Mouse (Mus musculus): ENCODE results near the gene Ppp1r15b. TPM values are rescaled to one million over a fixed set of nuclear protein-coding genes. Genes with fewer than 3 reads are reported as not detected.

Ppp1r15b gene
- polyA plus RNA-seq, 1 experiment from 2014 or later, result 45.7 TPM

- WGBS, result 0% methylated on average over 11 of the region's 11 CpGs
- Histone ChIP-seq H3K27me3 (ENCODE audit: insufficient read depth, low read length) (no peaks in the 10 kb centered on the region), H3K4me2 (replicated peaks; ENCODE audit: low read depth, low read length) (peak overlapping the region; percentile 90), H3K4me1 (ENCODE audit: insufficient read depth, low read length) (peaks cover 33% of the 10 kb centered on the region), H3K9ac (replicated peaks; ENCODE audit: low read length) (peak overlapping the region; percentile 99), H3K36me3 (ENCODE audit: insufficient read depth, low read length) (peaks cover 8% of the 10 kb centered on the region), H3K4me3 (ENCODE audit: low read length) (peak overlapping the region; percentile 87), H3K9me3 (ENCODE audit: low read length) (no peaks in the 10 kb centered on the region), H3K27ac (ENCODE audit: low read length) (peak overlapping the region; percentile 99)
- no peak for ATAC-seq (ENCODE audit: low FRiP score, low TSS enrichment)
Observed at GRCm38 (mm10) chr1:133131936-133132335, 993 bp downstream of the Ppp1r15b start.

GRCm38 (mm10) chr1:133132388-133133326 is 1.7 kb downstream of the Ppp1r15b start:
- no peak for ATAC-seq (ENCODE audit: low FRiP score, low TSS enrichment)
- 5% methylated on average over 26 of the region's 26 CpGs for WGBS

GRCm38 (mm10) chr1:133133425-133133824 is 2.5 kb downstream of the Ppp1r15b start:
- Histone ChIP-seq H3K36me3 (ENCODE audit: insufficient read depth, low read length) (peaks cover 21% of the 10 kb centered on the region), H3K9ac (replicated peaks; ENCODE audit: low read length) (peak overlapping the region; percentile 99), H3K27ac (ENCODE audit: low read length) (no peak overlapping the region), H3K4me1 (ENCODE audit: insufficient read depth, low read length) (peaks cover 33% of the 10 kb centered on the region), H3K4me2 (replicated peaks; ENCODE audit: low read depth, low read length) (peak overlapping the region; percentile 90), H3K9me3 (ENCODE audit: low read length) (no peaks in the 10 kb centered on the region), H3K4me3 (ENCODE audit: low read length) (peak overlapping the region; percentile 87), H3K27me3 (ENCODE audit: insufficient read depth, low read length) (no peaks in the 10 kb centered on the region)
- ATAC-seq (ENCODE audit: low FRiP score, low TSS enrichment), result no peak
- 0% methylated on average over 2 of the region's 2 CpGs for WGBS

More at GRCm38 (mm10) chr1:133132388-133133326, 1.7 kb downstream of the Ppp1r15b start:
- Histone ChIP-seq H3K4me3 (ENCODE audit: low read length) (peak overlapping the region; percentile 87), H3K36me3 (ENCODE audit: insufficient read depth, low read length) (peaks cover 13% of the 10 kb centered on the region), H3K27me3 (ENCODE audit: insufficient read depth, low read length) (no peaks in the 10 kb centered on the region), H3K27ac (ENCODE audit: low read length) (peak overlapping the region; percentile 99), H3K4me2 (replicated peaks; ENCODE audit: low read depth, low read length) (peak overlapping the region; percentile 90), H3K4me1 (ENCODE audit: insufficient read depth, low read length) (peaks cover 33% of the 10 kb centered on the region), H3K9me3 (ENCODE audit: low read length) (no peaks in the 10 kb centered on the region), H3K9ac (replicated peaks; ENCODE audit: low read length) (peak overlapping the region; percentile 99)

GRCm38 (mm10) chr1:133134071-133134470 is 3.1 kb downstream of the Ppp1r15b start:
- H3K4me2 ChIP-seq (replicated peaks; ENCODE audit: low read depth, low read length), result peak overlapping the region; percentile 90
- peaks cover 33% of the 10 kb centered on the region for H3K4me1 ChIP-seq (ENCODE audit: insufficient read depth, low read length)
- ATAC-seq (ENCODE audit: low FRiP score, low TSS enrichment), result no peak
- peak overlapping the region; percentile 99 for H3K9ac ChIP-seq (replicated peaks; ENCODE audit: low read length)
- H3K4me3 ChIP-seq (ENCODE audit: low read length), result peak overlapping the region; percentile 87
- no peaks in the 10 kb centered on the region for H3K9me3 ChIP-seq (ENCODE audit: low read length)
- no peaks in the 10 kb centered on the region for H3K27me3 ChIP-seq (ENCODE audit: insufficient read depth, low read length)
- 5% methylated on average over 4 of the region's 4 CpGs for WGBS
- H3K36me3 ChIP-seq (ENCODE audit: insufficient read depth, low read length), result peaks cover 27% of the 10 kb centered on the region
- 0 out of 2 replicates have a peak overlapping the region, but pooled peaks have one; percentile 9 for H3K27ac ChIP-seq (ENCODE audit: low read length)

GRCm38 (mm10) chr1:133134881-133135280 is 3.9 kb downstream of the Ppp1r15b start:
- Histone ChIP-seq H3K36me3 (ENCODE audit: insufficient read depth, low read length) (peaks cover 32% of the 10 kb centered on the region), H3K9me3 (ENCODE audit: low read length) (no peaks in the 10 kb centered on the region), H3K4me1 (ENCODE audit: insufficient read depth, low read length) (peaks cover 26% of the 10 kb centered on the region), H3K4me2 (replicated peaks; ENCODE audit: low read depth, low read length) (peak overlapping the region; percentile 90), H3K9ac (replicated peaks; ENCODE audit: low read length) (peak overlapping the region; percentile 63), H3K27ac (ENCODE audit: low read length) (no peak overlapping the region), H3K27me3 (ENCODE audit: insufficient read depth, low read length) (no peaks in the 10 kb centered on the region), H3K4me3 (ENCODE audit: low read length) (peak overlapping the region; percentile 87)
- 8% methylated on average over 4 of the region's 4 CpGs for WGBS
- no peak for ATAC-seq (ENCODE audit: low FRiP score, low TSS enrichment)

- H3K4me1 ChIP-seq (ENCODE audit: insufficient read depth, low read length), result peaks cover 18% of the 10 kb centered on the region
- peak overlapping the region; percentile 90 for H3K4me2 ChIP-seq (replicated peaks; ENCODE audit: low read depth, low read length)
- H3K4me3 ChIP-seq (ENCODE audit: low read length), result peak overlapping the region; percentile 87
- no peak for ATAC-seq (ENCODE audit: low FRiP score, low TSS enrichment)
- WGBS, result 55% methylated on average over 5 of the region's 5 CpGs
- no peak overlapping the region for H3K27ac ChIP-seq (ENCODE audit: low read length)
- peaks cover 40% of the 10 kb centered on the region for H3K36me3 ChIP-seq (ENCODE audit: insufficient read depth, low read length)
- H3K9ac ChIP-seq (replicated peaks; ENCODE audit: low read length), result peak overlapping the region; percentile 29; the same call in 1 of the 2 replicates
- no peaks in the 10 kb centered on the region for H3K27me3 ChIP-seq (ENCODE audit: insufficient read depth, low read length)
- no peaks in the 10 kb centered on the region for H3K9me3 ChIP-seq (ENCODE audit: low read length)
Observed at GRCm38 (mm10) chr1:133135808-133136207, 4.9 kb downstream of the Ppp1r15b start.

DNA sequence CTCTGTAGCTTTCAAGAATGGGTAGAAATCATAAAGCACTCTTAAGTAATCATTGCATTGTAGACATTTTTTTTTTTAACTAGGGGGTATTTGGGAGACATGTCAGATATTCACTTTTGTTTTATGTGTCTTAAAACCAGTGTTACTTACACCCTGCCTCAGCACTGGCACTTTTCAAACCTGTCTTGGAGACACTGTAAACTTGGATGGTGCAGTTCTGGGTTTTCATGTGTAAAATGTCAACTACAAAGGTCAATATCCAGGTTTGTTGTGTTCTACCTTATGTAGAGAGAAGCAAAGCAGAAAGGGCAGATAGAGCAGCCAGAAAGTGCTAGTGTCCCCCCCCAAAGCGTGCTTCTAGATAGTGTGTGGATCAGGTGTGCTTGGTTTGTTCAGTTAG is 7.5 kb downstream of the Ppp1r15b start:
- Histone ChIP-seq H3K36me3 (ENCODE audit: insufficient read depth, low read length) (peaks cover 51% of the 10 kb centered on the region), H3K4me3 (ENCODE audit: low read length) (no peak overlapping the region)
- WGBS, result 90% methylated on average over 1 of the region's 1 CpGs

DNA sequence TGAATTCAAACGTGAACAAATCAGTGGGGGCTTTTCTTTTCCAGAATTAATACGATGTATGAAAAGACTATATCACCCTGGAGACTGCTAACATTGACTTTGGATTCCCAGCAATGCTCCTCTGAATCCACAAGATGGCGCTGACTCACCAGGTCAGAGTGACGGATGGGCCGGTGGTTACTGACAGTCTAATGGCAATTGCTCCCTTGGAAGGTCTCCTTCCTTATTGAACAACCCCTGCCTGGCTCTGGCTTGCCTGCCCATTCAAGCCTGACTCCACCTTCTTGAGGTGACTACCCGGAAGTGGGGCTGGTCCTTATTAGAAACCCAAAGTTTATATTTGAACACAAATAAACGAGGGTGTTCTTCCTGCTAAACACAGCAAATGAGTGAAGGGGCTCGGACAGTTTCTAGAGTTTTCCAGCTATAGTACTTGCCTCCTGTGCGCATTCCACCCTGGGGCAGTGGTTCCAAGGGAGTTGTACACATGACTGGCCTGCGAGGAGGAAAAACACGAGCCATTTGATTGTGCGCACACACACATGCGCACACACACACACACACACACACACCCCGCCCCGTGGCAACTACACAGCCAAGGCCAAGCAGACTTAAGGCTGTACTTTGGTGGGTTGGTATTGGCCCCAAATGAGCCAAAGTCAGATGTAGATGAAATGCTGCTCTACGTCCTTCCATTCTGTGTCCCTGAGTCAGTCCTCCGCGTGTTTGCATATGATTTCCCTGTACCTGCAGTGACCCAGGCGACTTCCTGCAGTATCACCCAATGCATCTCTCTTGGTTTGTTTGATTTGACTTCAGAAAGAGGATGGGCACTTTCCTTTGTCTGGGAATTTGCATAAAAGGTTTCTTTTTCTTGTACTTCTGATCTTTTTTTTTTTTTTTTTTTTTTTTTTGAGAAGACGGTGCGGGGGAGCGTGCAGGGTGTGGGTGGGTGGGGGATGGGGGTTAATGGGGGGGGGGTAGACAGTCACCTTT is 15.4 kb downstream of the Ppp1r15b start:
- Histone ChIP-seq H3K27ac (ENCODE audit: low read length) (peak overlapping the region; percentile 52; the same call in 1 of the 2 replicates), H3K27me3 (ENCODE audit: insufficient read depth, low read length) (no peaks in the 10 kb centered on the region), H3K4me2 (replicated peaks; ENCODE audit: low read depth, low read length) (0 out of 2 replicates have a peak overlapping the region, but pooled peaks have one; percentile 17), H3K4me1 (ENCODE audit: insufficient read depth, low read length) (no peaks in the 10 kb centered on the region), H3K4me3 (ENCODE audit: low read length) (no peak overlapping the region), H3K9ac (replicated peaks; ENCODE audit: low read length) (no peak overlapping the region), H3K9me3 (ENCODE audit: low read length) (no peaks in the 10 kb centered on the region), H3K36me3 (ENCODE audit: insufficient read depth, low read length) (peaks cover 6% of the 10 kb centered on the region)
- WGBS, result 52% methylated on average over 19 of the region's 22 CpGs
- peak; percentile 79; the same call in 1 of the 2 replicates for ATAC-seq (ENCODE audit: low FRiP score, low TSS enrichment)

More for the DNA sequence above, 7.5 kb downstream of the Ppp1r15b start:
- Histone ChIP-seq H3K4me1 (ENCODE audit: insufficient read depth, low read length) (peaks cover 18% of the 10 kb centered on the region), H3K9me3 (ENCODE audit: low read length) (no peaks in the 10 kb centered on the region), H3K9ac (replicated peaks; ENCODE audit: low read length) (no peak overlapping the region), H3K27ac (ENCODE audit: low read length) (no peak overlapping the region), H3K4me2 (replicated peaks; ENCODE audit: low read depth, low read length) (no peak overlapping the region), H3K27me3 (ENCODE audit: insufficient read depth, low read length) (no peaks in the 10 kb centered on the region)
- no peak for ATAC-seq (ENCODE audit: low FRiP score, low TSS enrichment)

DNA sequence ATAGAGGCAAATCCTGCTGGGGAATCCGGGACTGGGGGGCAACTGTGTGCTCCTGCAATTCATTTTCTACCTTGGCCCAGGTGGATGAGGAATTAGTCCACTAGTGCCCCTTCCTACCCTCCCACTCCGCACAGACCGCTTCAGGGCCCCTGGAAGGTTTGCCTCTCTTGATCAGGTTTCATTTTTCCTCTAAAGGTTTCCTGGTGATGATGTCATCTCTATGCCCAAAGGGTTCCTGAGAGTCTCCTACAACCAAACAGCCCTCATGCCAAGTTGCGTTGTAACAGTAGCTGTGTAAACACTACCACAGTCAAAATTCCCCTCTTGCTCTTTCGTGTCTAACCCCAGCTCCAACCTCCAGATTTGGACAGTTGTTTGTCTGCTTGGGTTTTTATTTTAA is 16.4 kb downstream of the Ppp1r15b start:
- 65% methylated on average over 5 of the region's 5 CpGs for WGBS
- H3K36me3 ChIP-seq (ENCODE audit: insufficient read depth, low read length), result 0 out of 2 replicates have a peak, but pooled peaks cover 3% of the 10 kb centered on the region
- ATAC-seq (ENCODE audit: low FRiP score, low TSS enrichment), result no peak

More for the DNA sequence above, 16.4 kb downstream of the Ppp1r15b start:
- no peak overlapping the region for H3K4me2 ChIP-seq (replicated peaks; ENCODE audit: low read depth, low read length)
- H3K4me3 ChIP-seq (ENCODE audit: low read length), result no peak overlapping the region
- no peaks in the 10 kb centered on the region for H3K4me1 ChIP-seq (ENCODE audit: insufficient read depth, low read length)
- H3K27me3 ChIP-seq (ENCODE audit: insufficient read depth, low read length), result no peaks in the 10 kb centered on the region
- no peak overlapping the region for H3K27ac ChIP-seq (ENCODE audit: low read length)
- H3K9ac ChIP-seq (replicated peaks; ENCODE audit: low read length), result no peak overlapping the region
- H3K9me3 ChIP-seq (ENCODE audit: low read length), result no peaks in the 10 kb centered on the region

Data from kidney, embryonic 16.5 days (tissue).